Comparison of ENCODE assay signal across 9 mouse cellular contexts in genomic region chr10:71343567-71344265, GRCm38 (mm10). TPM values are rescaled to one million over a fixed set of nuclear protein-coding genes. Genes with fewer than 3 reads are reported as not detected.
A peak's percentile ranks its signal among the peaks of the same experiment; 100 is the strongest.
DNase-seq lines count a peak whose midpoint lies in the region; ATAC-seq and TF ChIP-seq lines count a peak whose summit lies in the region.
"Had no signal": no experiment of that assay in that cellular context is flagged by ENCODE, and none has a peak within 500 bp of the region (broad histone marks: within the 10 kb centered on the region; RNA-seq: fewer than 3 reads in every experiment).

No protein-coding gene starts in this region.

- DNase-seq in heart, adult 9 months (ENCODE audit: low spot score in 2 of 2), result no peak
- no peak for DNase-seq in CH12.LX (ENCODE audit: extremely low read depth)
- no peak for DNase-seq in forebrain, embryonic 14.5 days (ENCODE audit: low spot score)
- DNase-seq in adrenal gland, postnatal 10 days, result no peak
- no peak for DNase-seq in spleen, postnatal 36 days (ENCODE audit: low spot score in 2 of 2)
- no peak for DNase-seq in lung, postnatal 10 days
- DNase-seq: gastrocnemius, postnatal 14 days had no signal

- peaks cover 12% of the 10 kb centered on the region for H3K4me1 ChIP-seq in heart, embryonic 11.5 days (ENCODE audit: control insufficient read depth, insufficient read depth, low read length)
- peaks cover 3 to 58% of the 10 kb centered on the region in 2 experiments; a peak in 3 of 4 replicates for H3K4me1 ChIP-seq in CH12.LX (ENCODE audit: control insufficient read depth in 1 of 2, insufficient read depth in 2 of 2)
- peaks cover 17% of the 10 kb centered on the region for H3K4me1 ChIP-seq in forebrain, embryonic 14.5 days (ENCODE audit: control insufficient read depth, insufficient read depth, low read length)
- peaks cover 83% of the 10 kb centered on the region for H3K4me1 ChIP-seq in liver, embryonic 15.5 days (replicated peaks)

- H3K4me2 ChIP-seq in heart, embryonic 11.5 days, result peak overlapping the region; percentile 87
- peak overlapping the region; percentile 93 for H3K4me2 ChIP-seq in CH12.LX (ENCODE audit: insufficient read depth, low read depth, poor library complexity, severe bottlenecking)
- peak overlapping the region; percentile 80 for H3K4me2 ChIP-seq in forebrain, embryonic 14.5 days (ENCODE audit: low read length)
- H3K4me2 ChIP-seq in liver, embryonic 15.5 days, result peak overlapping the region; percentile 86

- WGBS in heart, embryonic 11.5 days (ENCODE audit: insufficient replicate concordance), result 27% methylated on average over 14 of the region's 14 CpGs
- WGBS in forebrain, embryonic 14.5 days, result 22% methylated on average over 14 of the region's 14 CpGs
- 15% methylated on average over 14 of the region's 14 CpGs for WGBS in liver, embryonic 15.5 days (ENCODE audit: insufficient replicate concordance)

- peak overlapping the region; percentile 81 for H3K4me3 ChIP-seq in heart, embryonic 11.5 days (ENCODE audit: low read depth, low read length)
- peak overlapping the region; percentile 49 to 89 (median 80) for H3K4me3 ChIP-seq in CH12.LX (replicated peaks in 1 of 3; ENCODE audit: low read depth in 2 of 3, low read length in 2 of 3, poor library complexity in 1 of 3)
- peak overlapping the region; percentile 85 for H3K4me3 ChIP-seq in forebrain, embryonic 14.5 days (ENCODE audit: low read depth, low read length)
- H3K4me3 ChIP-seq in liver, embryonic 15.5 days (replicated peaks), result peak overlapping the region; percentile 93

- no peaks in the 10 kb centered on the region for H3K36me3 ChIP-seq in heart, embryonic 11.5 days (ENCODE audit: control insufficient read depth, insufficient read depth, low read length)
- H3K36me3 ChIP-seq in CH12.LX (replicated peaks in 1 of 2; ENCODE audit: control insufficient read depth in 1 of 2, insufficient read depth in 1 of 2, low read length in 1 of 2), result peaks cover 3 to 31% of the 10 kb centered on the region in 2 experiments
- no peaks in the 10 kb centered on the region for H3K36me3 ChIP-seq in forebrain, embryonic 14.5 days (ENCODE audit: control insufficient read depth, insufficient read depth, low read length)
- no peaks in the 10 kb centered on the region for H3K36me3 ChIP-seq in liver, embryonic 15.5 days (replicated peaks)

- no peak for TF ChIP-seq RAD21 in CH12.LX (IDR thresholded peaks at IDR 0.05; ENCODE audit: low read depth, low read length)

- no peak for TF ChIP-seq CTCF in CH12.LX (conservative IDR thresholded peaks at IDR 0.05 in 1 of 2, IDR thresholded peaks at IDR 0.05 in 1 of 2; ENCODE audit: low read depth in 2 of 2, low read length in 2 of 2)

- H3K9ac ChIP-seq in heart, embryonic 11.5 days (ENCODE audit: low read depth, low read length), result peak overlapping the region; percentile 94
- H3K9ac ChIP-seq in CH12.LX (ENCODE audit: insufficient read depth, low read depth), result peak overlapping the region; percentile 47
- H3K9ac ChIP-seq in forebrain, embryonic 14.5 days (ENCODE audit: low read length), result peak overlapping the region; percentile 91
- peak overlapping the region; percentile 87 for H3K9ac ChIP-seq in liver, embryonic 15.5 days

- H3K27ac ChIP-seq in heart, embryonic 11.5 days (ENCODE audit: low read depth, low read length), result no peak overlapping the region
- no peak overlapping the region for H3K27ac ChIP-seq in CH12.LX (ENCODE audit: insufficient read depth, low read depth)
- H3K27ac ChIP-seq in forebrain, embryonic 14.5 days (ENCODE audit: low read depth, low read length), result no peak overlapping the region
- H3K27ac ChIP-seq in liver, embryonic 15.5 days (replicated peaks), result 0 out of 2 replicates have a peak overlapping the region, but pooled peaks have one; percentile 86

- TF ChIP-seq POLR2A in CH12.LX (IDR thresholded peaks at IDR 0.05; ENCODE audit: low read depth, low read length), result no peak

- no peak for TF ChIP-seq EP300 in CH12.LX (IDR thresholded peaks at IDR 0.05; ENCODE audit: low read length)

- dilution Hi-C loops in CH12.LX (cut with MboI; ENCODE audit: extremely low pct_ligation_motif_present, extremely low pct_unique_long_range_greater_than_20kb, low sequenced_read_pairs), result no loop called here

- H3K27me3 ChIP-seq in heart, embryonic 11.5 days (ENCODE audit: control insufficient read depth, insufficient read depth, low read length), result no peaks in the 10 kb centered on the region
- no peaks in the 10 kb centered on the region for H3K27me3 ChIP-seq in CH12.LX (replicated peaks)
- no peaks in the 10 kb centered on the region for H3K27me3 ChIP-seq in forebrain, embryonic 14.5 days (replicated peaks; ENCODE audit: control insufficient read depth, insufficient read depth, low read length)
- no peaks in the 10 kb centered on the region for H3K27me3 ChIP-seq in liver, embryonic 15.5 days

- in situ Hi-C loops in CH12.LX (cut with MboI; ENCODE audit: low pct_ligation_motif_present, low pct_unique_long_range_greater_than_20kb, low sequenced_read_pairs), result loop anchor here (10.0 kb wide), 1 partner anchor 51 kb away; no protein-coding TSS in a partner anchor

- H3K9me3 ChIP-seq in heart, embryonic 11.5 days (replicated peaks; ENCODE audit: control insufficient read depth, low read length), result no peaks in the 10 kb centered on the region
- H3K9me3 ChIP-seq in CH12.LX (replicated peaks; ENCODE audit: low read length), result no peaks in the 10 kb centered on the region
- H3K9me3 ChIP-seq in forebrain, embryonic 14.5 days (replicated peaks; ENCODE audit: control insufficient read depth, low read length), result no peaks in the 10 kb centered on the region
- H3K9me3 ChIP-seq in liver, embryonic 15.5 days (replicated peaks), result no peaks in the 10 kb centered on the region

- peaks cover 35% of the 10 kb centered on the region for H3K79me2 ChIP-seq in CH12.LX (replicated peaks; ENCODE audit: control insufficient read depth, extremely low read depth, insufficient read depth, poor library complexity, severe bottlenecking)

- ATAC-seq in heart, embryonic 11.5 days (replicated peaks; ENCODE audit: insufficient number of reproducible peaks, low FRiP score, low TSS enrichment), result no peak
- no peak for ATAC-seq in forebrain, embryonic 14.5 days
- no peak for ATAC-seq in liver, embryonic 15.5 days (ENCODE audit: insufficient read depth)

TF ChIP-seq in CH12.LX, 34 proteins besides CTCF, POLR2A, EP300 and RAD21:
- TF ChIP-seq CHD2 (IDR thresholded peaks at IDR 0.05; ENCODE audit: low read length), result no peak
- no peak for TF ChIP-seq USF1 (IDR thresholded peaks at IDR 0.05; ENCODE audit: low read depth, low read length)
- TF ChIP-seq NRF1 (IDR thresholded peaks at IDR 0.05; ENCODE audit: low read depth, low read length), result no peak
- TF ChIP-seq MXI1 (IDR thresholded peaks at IDR 0.05; ENCODE audit: low read depth, low read length), result no peak
- TF ChIP-seq MAX (IDR thresholded peaks at IDR 0.05; ENCODE audit: low read length), result no peak
- no peak for TF ChIP-seq TBP (conservative IDR thresholded peaks at IDR 0.05; ENCODE audit: low read depth, low read length)
- TF ChIP-seq HCFC1 (IDR thresholded peaks at IDR 0.05; ENCODE audit: low read depth, low read length), result no peak
- TF ChIP-seq ZNF384 (IDR thresholded peaks at IDR 0.05; ENCODE audit: low read depth, low read length), result no peak

RNA-seq across cellular contexts. Expression of gene Cisd1, which starts 1.0 kb away (rescaled TPM):
- 158 and 161 TPM in 2 replicates for polyA plus RNA-seq in heart, embryonic 11.5 days (2014; fragmentation: Nextera tagmentation; extraction: Ambion mirVana)
- 111 and 113 TPM in 2 replicates for total RNA-seq in CH12.LX (2012; rRNA removed)
- 100 and 115 TPM in 2 replicates for total RNA-seq in CH12.LX (2014; rRNA removed)
- 78.9 and 81.8 TPM in 2 replicates for polyA plus RNA-seq in CH12.LX (2012; ENCODE audit: insufficient read length, low read depth)
- polyA plus RNA-seq in forebrain, embryonic 14.5 days (2014; fragmentation: Nextera tagmentation; extraction: Ambion mirVana), result 259 and 279 TPM in 2 replicates
- 60.6 and 66.3 TPM in 2 replicates for polyA plus RNA-seq in liver, embryonic 15.5 days (2015; fragmentation: Nextera tagmentation; extraction: Ambion mirVana)
- total RNA-seq in adrenal gland, postnatal 10 days (2021), result 100 to 1,000 TPM; 157 to 163 TPM

RNA-seq across cellular contexts. Expression of gene Ipmk, which starts 3.8 kb away (rescaled TPM):
- 9.3 and 9.7 TPM in 2 replicates for polyA plus RNA-seq in heart, embryonic 11.5 days (2014; fragmentation: Nextera tagmentation; extraction: Ambion mirVana)
- total RNA-seq in CH12.LX (2012; rRNA removed) (14.7 and 15.2 TPM in 2 replicates), CH12.LX (2014; rRNA removed) (21.8 and 23.8 TPM in 2 replicates)
- 24.0 and 27.1 TPM in 2 replicates for polyA plus RNA-seq in CH12.LX (2012; ENCODE audit: insufficient read length, low read depth)
- polyA plus RNA-seq in forebrain, embryonic 14.5 days (2014; fragmentation: Nextera tagmentation; extraction: Ambion mirVana), result 16.2 and 17.7 TPM in 2 replicates
- polyA plus RNA-seq in liver, embryonic 15.5 days (2015; fragmentation: Nextera tagmentation; extraction: Ambion mirVana), result 8.3 and 9.1 TPM in 2 replicates
- total RNA-seq in adrenal gland, postnatal 10 days (2021), result 10 to 100 TPM; 17.5 to 20.5 TPM

RNA-seq across cellular contexts. Expression of gene Ube2d1, which starts 58.7 kb away (rescaled TPM):
- 81.2 and 86.9 TPM in 2 replicates for polyA plus RNA-seq in heart, embryonic 11.5 days (2014; fragmentation: Nextera tagmentation; extraction: Ambion mirVana)
- total RNA-seq in CH12.LX (2012; rRNA removed) (1.0 TPM in 2 replicates), CH12.LX (2014; rRNA removed) (2.6 and 3.8 TPM in 2 replicates)
- polyA plus RNA-seq in CH12.LX (2012; ENCODE audit: insufficient read length, low read depth), result 5.3 and 7.7 TPM in 2 replicates
- polyA plus RNA-seq in forebrain, embryonic 14.5 days (2014; fragmentation: Nextera tagmentation; extraction: Ambion mirVana), result 239 and 264 TPM in 2 replicates
- 6.6 and 6.7 TPM in 2 replicates for polyA plus RNA-seq in liver, embryonic 15.5 days (2015; fragmentation: Nextera tagmentation; extraction: Ambion mirVana)
- 10 to 100 TPM; 18.9 to 27.0 TPM for total RNA-seq in adrenal gland, postnatal 10 days (2021)
